Mouse (Mus musculus) midbrain, embryonic 16.5 days (tissue): ENCODE data around the gene Nfe2l3. TPM values are rescaled to one million over a fixed set of nuclear protein-coding genes. Genes with fewer than 3 reads are reported as not detected.

Source experiments
- ATAC-seq: fragments of 200-750 bp; cut with Nextera tagmentation; 2 replicates; pipeline ENCODE4 v1.8.0; 2017; ENCODE audit warnings: moderate TSS enrichment
- H3K27ac ChIP-seq: fragments of 300-500 bp; sonication (generic); 2 replicates; pipeline ENCODE4 v1.5.1; 2014; ENCODE audit warnings: mild to moderate bottlenecking, low read length, mixed read lengths
- H3K27me3 ChIP-seq: fragments of 300-500 bp; sonication (generic); 2 replicates; pipeline ENCODE4 v1.6.1; 2014; ENCODE audit warnings: low read depth, low read length, mixed read lengths; ENCODE audit not compliant: control insufficient read depth, insufficient read depth
- H3K36me3 ChIP-seq: fragments of 300-500 bp; sonication (generic); 2 replicates; pipeline ENCODE4 v1.6.1; 2014; ENCODE audit warnings: mild to moderate bottlenecking, low read length, moderate library complexity, mixed read lengths; ENCODE audit not compliant: control insufficient read depth, insufficient read depth
- H3K4me1 ChIP-seq: fragments of 300-500 bp; sonication (generic); 2 replicates; pipeline ENCODE4 v1.6.1; 2014; ENCODE audit warnings: mild to moderate bottlenecking, low read length, mixed read lengths; ENCODE audit not compliant: control insufficient read depth, insufficient read depth
- H3K4me2 ChIP-seq: fragments of 300-500 bp; sonication (generic); 2 replicates; pipeline ENCODE4 v1.6.1; 2014; ENCODE audit warnings: mild to moderate bottlenecking, low read length, mixed read lengths
- H3K4me3 ChIP-seq: fragments of 300-500 bp; sonication (generic); 2 replicates; pipeline ENCODE4 v1.5.1; 2014; ENCODE audit warnings: low read depth, mild to moderate bottlenecking, low read length, moderate library complexity, mixed read lengths
- H3K9ac ChIP-seq: fragments of 300-500 bp; sonication (generic); 2 replicates; pipeline ENCODE4 v1.6.1; 2014; ENCODE audit warnings: low read depth, low read length, mixed read lengths
- H3K9me3 ChIP-seq: fragments of 300-500 bp; sonication (generic); replicated peaks from 2 replicates; pipeline ENCODE4 v1.6.1; 2014; ENCODE audit warnings: mild to moderate bottlenecking, low read length, mixed read lengths; ENCODE audit not compliant: control insufficient read depth, poor library complexity, severe bottlenecking
- WGBS: fragments of 180-500 bp; shearing (Covaris S2); extraction: QIAGEN DNeasy Blood & Tissue Kit; methylation state at CpG from one replicate; pipeline ENCODE4 v1.1.7; 2014; 5-methylcytosine and 5-hydroxymethylcytosine counted together
- polyA plus RNA-seq: library from polyadenylated mRNA; unstranded; fragments of >200 nt; fragmentation: Nextera tagmentation; extraction: Ambion mirVana; gene quantifications from 2 replicates; pipeline ENCODE4 v1.2.1, GENCODE M21; 2015

The Nfe2l3 gene
- polyA plus RNA-seq, 1 experiment from 2014 or later: 9.6 TPM

DNA sequence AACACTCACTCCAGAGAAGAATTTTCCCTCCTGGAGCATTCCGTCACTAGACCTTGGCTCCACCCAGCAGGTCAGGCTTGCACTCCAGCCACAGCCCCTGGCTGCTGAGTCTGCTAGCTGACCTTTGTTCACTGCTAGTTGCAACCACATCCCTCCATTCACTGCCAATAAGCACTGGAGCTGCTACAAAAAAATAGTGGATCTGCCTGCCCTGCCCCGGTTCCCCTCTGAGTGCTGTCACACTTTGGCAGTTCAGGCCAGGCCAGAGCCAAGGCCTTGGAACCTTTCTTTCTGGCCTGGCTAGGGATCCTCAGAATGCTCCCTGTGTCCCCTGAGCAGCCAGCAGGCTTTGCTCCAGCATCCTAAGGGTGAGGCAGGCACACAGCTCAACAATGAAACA, 57.3 kb downstream of the Nfe2l3 start:
- Histone ChIP-seq H3K4me3 (no peak overlapping the region), H3K27me3 (no peaks in the 10 kb centered on the region), H3K36me3 (no peaks in the 10 kb centered on the region), H3K9me3 (no peaks in the 10 kb centered on the region), H3K27ac (no peak overlapping the region), H3K9ac (no peak overlapping the region), H3K4me2 (no peak overlapping the region), H3K4me1 (no peaks in the 10 kb centered on the region)
- 57% methylated on average over 2 of the region's 2 CpGs for WGBS
- ATAC-seq: no peak

DNA sequence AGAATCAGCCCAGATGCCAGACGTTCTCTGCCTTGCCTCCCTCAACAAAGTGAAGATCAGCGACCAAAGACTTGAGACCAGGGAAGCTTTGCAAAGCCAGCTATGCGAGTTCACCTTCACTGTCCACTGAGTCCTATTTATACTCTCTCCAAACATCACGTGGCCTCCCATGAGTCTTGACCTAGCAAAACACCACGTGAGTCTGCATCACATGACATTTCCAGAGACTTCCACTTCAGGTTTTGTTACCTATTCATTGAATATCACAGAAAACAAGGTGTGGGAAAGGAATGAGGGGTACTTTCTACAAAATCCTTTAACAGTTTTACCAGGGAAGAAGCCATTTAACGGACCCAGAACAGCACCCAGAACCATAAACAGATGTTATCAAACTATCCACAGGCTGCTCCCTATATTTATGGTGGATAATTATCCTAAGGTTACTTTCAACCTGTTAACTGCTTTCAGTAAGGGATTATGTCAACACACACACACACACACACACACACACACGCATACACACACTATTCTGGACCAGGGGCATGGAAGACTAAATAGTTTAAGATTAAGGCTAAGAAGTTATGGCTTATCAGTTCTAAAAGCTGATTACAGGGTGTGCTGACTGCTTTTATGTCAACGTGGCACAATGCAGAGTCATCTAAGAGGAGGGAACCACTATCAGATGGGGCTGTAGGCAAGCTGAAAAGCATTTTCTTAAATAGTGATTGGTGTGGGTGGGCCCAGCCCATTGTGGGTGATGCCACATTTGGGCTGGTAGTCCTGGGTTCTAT, 65.0 kb downstream of the Nfe2l3 start:
- no peak overlapping the region for H3K4me3 ChIP-seq
- H3K27me3 ChIP-seq: no peaks in the 10 kb centered on the region
- no peaks in the 10 kb centered on the region for H3K36me3 ChIP-seq
- H3K4me1 ChIP-seq: no peaks in the 10 kb centered on the region
- H3K9me3 ChIP-seq: no peaks in the 10 kb centered on the region
- no peak overlapping the region for H3K27ac ChIP-seq
- H3K4me2 ChIP-seq: no peak overlapping the region
- no peak overlapping the region for H3K9ac ChIP-seq
- no peak for ATAC-seq
- 81% methylated on average over 8 of the region's 8 CpGs for WGBS

DNA sequence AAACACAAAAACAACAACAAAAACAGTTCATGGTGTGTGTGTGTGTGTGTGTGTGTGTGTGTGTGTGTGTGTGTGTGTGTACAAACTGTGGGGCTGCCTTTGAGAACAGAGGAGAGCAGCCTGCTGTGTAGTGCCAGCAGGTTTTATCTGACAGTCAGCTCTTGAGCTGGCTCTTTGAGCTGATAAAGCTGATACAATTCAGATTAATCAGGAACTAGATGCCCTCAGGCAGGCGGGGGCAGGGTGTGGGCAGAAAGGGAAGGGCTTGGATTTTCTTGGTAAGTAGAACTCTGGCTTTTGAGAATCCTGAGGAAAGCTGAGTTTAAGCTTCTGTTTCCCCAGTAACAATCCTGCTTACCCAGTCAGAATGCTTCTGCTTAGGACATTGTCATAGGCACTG, 73.2 kb downstream of the Nfe2l3 start:
- H3K36me3 ChIP-seq: no peaks in the 10 kb centered on the region
- no peaks in the 10 kb centered on the region for H3K27me3 ChIP-seq
- 81% methylated on average over 1 of the region's 1 CpGs for WGBS
- H3K4me2 ChIP-seq: no peak overlapping the region
- ATAC-seq: no peak
- peaks cover 6% of the 10 kb centered on the region; the same call in 1 of the 2 replicates for H3K4me1 ChIP-seq
- H3K4me3 ChIP-seq: no peak overlapping the region
- H3K27ac ChIP-seq: no peak overlapping the region
- no peaks in the 10 kb centered on the region for H3K9me3 ChIP-seq
- no peak overlapping the region for H3K9ac ChIP-seq

DNA sequence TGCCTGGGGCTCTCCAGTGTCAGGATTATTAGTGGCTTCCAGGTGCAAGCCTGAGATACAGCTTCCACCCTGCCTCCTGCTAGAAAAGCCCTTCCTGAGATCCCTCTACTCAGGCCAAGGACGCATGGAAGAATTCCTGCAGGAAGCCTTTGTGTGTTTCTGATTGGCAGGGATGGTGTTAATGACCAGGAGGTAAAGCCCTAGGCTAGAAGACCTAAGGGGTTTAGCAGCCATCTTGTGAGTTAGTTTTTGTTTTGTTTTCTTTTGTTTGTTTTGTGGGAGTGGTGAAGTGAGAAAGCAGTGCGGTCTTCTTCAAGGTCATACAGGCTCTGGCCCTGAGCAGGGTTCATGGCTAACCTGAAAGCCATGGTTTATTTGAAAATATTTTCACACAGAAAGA, 75.1 kb downstream of the Nfe2l3 start:
- no peak overlapping the region for H3K4me2 ChIP-seq
- no peak for ATAC-seq
- H3K36me3 ChIP-seq: no peaks in the 10 kb centered on the region
- peaks cover 6% of the 10 kb centered on the region; the same call in 1 of the 2 replicates for H3K4me1 ChIP-seq
- no peak overlapping the region for H3K9ac ChIP-seq
- H3K27ac ChIP-seq: no peak overlapping the region
- 61% methylated on average over 2 of the region's 2 CpGs for WGBS
- H3K9me3 ChIP-seq: no peaks in the 10 kb centered on the region
- no peaks in the 10 kb centered on the region for H3K27me3 ChIP-seq
- no peak overlapping the region for H3K4me3 ChIP-seq

Other genes starting within 250 kb of the Nfe2l3 start
- 1,316 and 1,531 TPM in 2 replicates for gene Hnrnpa2b1, start 37.2 kb downstream of the Nfe2l3 start, polyA plus RNA-seq
- gene Cbx3, start 37.7 kb downstream of the Nfe2l3 start, polyA plus RNA-seq: 407 and 417 TPM in 2 replicates
- gene Snx10, start 91.2 kb downstream of the Nfe2l3 start, polyA plus RNA-seq: 68.9 and 70.6 TPM in 2 replicates